Mouse (Mus musculus): ENCODE results near the gene Fgfr2. TPM values are rescaled to one million over a fixed set of nuclear protein-coding genes. Genes with fewer than 3 reads are reported as not detected.

Gene Fgfr2
- polyA plus RNA-seq, 1 experiment from 2014 or later: 110 TPM

DNA sequence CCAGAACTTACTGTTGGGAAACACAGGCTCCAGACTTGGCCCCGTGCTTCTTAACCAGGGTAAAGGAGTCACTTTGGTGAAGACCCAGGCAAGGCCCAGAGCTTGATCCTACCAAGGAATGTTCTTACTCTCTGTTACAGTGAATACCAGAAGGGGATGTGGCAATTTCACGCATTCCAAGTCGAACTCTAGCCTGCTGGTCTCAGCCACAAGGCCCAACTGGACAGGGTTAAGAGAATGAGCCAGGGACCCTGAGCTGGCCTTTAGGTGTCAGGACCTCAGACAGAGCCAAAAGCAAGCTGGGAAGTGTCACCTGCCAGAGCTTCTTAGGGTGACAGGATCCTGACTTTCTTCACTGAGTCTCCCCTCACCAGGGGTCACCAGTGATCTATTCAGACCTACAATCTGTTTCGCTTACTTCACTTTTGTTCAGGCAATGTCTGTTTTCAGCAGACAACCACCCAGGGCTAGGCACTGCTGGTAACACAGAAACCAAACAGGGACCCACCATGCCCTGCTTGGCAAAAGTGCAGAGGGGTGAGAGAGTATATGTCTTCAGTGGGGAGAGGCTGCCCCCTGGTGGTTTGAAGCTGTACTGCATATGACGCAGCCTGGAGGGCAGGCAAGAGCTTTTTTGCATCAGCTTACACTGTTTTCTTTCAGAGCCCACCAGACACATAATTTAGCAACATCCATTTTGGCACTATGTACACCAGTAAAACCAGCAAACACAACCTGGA is 1241.1 kb downstream of the Fgfr2 start:
- H3K4me3 ChIP-seq (ENCODE audit: low read depth, low read length): no peak overlapping the region
- 36% methylated on average over 5 of the region's 5 CpGs for WGBS
- H3K4me2 ChIP-seq (replicated peaks; ENCODE audit: low read depth, low read length): no peak overlapping the region
- H3K27me3 ChIP-seq (replicated peaks; ENCODE audit: insufficient read depth, low read length): no peaks in the 10 kb centered on the region
- no peak overlapping the region for H3K9ac ChIP-seq (replicated peaks; ENCODE audit: low read depth)
- H3K4me1 ChIP-seq (ENCODE audit: insufficient read depth, low read depth, low read length): peaks cover 6% of the 10 kb centered on the region; the same call in 1 of the 2 replicates
- no peaks in the 10 kb centered on the region for H3K9me3 ChIP-seq (ENCODE audit: low read length)
- H3K36me3 ChIP-seq (ENCODE audit: insufficient read depth, low read length): no peaks in the 10 kb centered on the region
- no peak overlapping the region for H3K27ac ChIP-seq (ENCODE audit: low read length)
- DNase-seq (ENCODE audit: low spot score): peak; percentile 62
- ATAC-seq: peak; percentile 56
- TF ChIP-seq CTCF (IDR thresholded peaks at IDR 0.05) (peak; percentile 97), EP300 (IDR thresholded peaks at IDR 0.05) (no peak)

DNA sequence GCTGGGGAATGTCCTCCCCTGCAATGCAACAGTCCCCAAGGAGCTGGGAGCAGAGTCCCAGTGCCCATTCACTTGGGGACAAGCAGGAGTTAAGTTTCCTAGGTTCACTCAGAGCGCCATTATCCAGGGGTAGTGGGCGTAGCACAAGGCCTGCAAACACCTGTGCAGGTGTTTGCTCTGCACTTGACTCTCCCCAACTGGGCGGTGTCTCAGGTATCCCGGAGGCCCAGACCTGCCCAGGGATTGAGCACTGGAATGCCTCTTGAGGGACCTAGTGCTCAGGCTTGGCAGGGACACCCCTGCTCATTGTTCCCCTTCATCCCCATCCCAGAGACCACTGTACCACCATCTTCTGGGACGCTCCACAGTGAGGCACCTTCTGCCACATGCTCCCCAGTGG is 1243.0 kb downstream of the Fgfr2 start:
- peak; percentile 91 for ATAC-seq
- DNase-seq (ENCODE audit: low spot score): peak; percentile 85
- H3K4me1 ChIP-seq (ENCODE audit: insufficient read depth, low read depth, low read length): peaks cover 6% of the 10 kb centered on the region; the same call in 1 of the 2 replicates
- no peak overlapping the region for H3K27ac ChIP-seq (ENCODE audit: low read length)
- no peak overlapping the region for H3K9ac ChIP-seq (replicated peaks; ENCODE audit: low read depth)
- no peaks in the 10 kb centered on the region for H3K36me3 ChIP-seq (ENCODE audit: insufficient read depth, low read length)
- H3K4me3 ChIP-seq (ENCODE audit: low read depth, low read length): no peak overlapping the region
- TF ChIP-seq CTCF (IDR thresholded peaks at IDR 0.05) (no peak), EP300 (IDR thresholded peaks at IDR 0.05) (0 out of 2 replicates have a peak, but pooled peaks have one; percentile 30)
- 53% methylated on average over 5 of the region's 5 CpGs for WGBS
- no peaks in the 10 kb centered on the region for H3K9me3 ChIP-seq (ENCODE audit: low read length)
- no peaks in the 10 kb centered on the region for H3K27me3 ChIP-seq (replicated peaks; ENCODE audit: insufficient read depth, low read length)
- no peak overlapping the region for H3K4me2 ChIP-seq (replicated peaks; ENCODE audit: low read depth, low read length)

DNA sequence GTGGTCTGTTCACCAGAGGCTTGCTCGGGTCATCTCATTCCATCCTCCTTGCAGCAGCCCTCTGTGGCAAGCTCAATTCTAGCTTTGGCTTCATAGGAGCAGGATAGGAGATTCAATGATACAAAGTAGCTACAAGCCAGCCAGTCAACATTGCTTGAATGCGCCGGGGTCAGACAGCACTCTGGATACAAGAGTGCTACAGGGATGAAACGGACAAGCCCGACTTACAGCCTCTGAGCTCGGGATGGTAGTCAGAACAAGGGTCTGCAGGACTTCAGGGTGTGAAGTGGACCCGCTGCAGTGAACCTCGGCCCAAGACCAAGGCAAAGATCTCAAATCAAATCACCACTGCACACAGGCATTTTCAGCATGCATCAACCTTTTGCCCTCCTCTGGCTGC is 1244.3 kb downstream of the Fgfr2 start:
- DNase-seq (ENCODE audit: low spot score) (no peak), ATAC-seq (no peak)
- no peak overlapping the region for H3K4me2 ChIP-seq (replicated peaks; ENCODE audit: low read depth, low read length)
- no peak overlapping the region for H3K4me3 ChIP-seq (ENCODE audit: low read depth, low read length)
- TF ChIP-seq CTCF (IDR thresholded peaks at IDR 0.05): no peak
- no peak for TF ChIP-seq EP300 (IDR thresholded peaks at IDR 0.05)
- no peak overlapping the region for H3K9ac ChIP-seq (replicated peaks; ENCODE audit: low read depth)
- H3K9me3 ChIP-seq (ENCODE audit: low read length): no peaks in the 10 kb centered on the region
- H3K36me3 ChIP-seq (ENCODE audit: insufficient read depth, low read length): no peaks in the 10 kb centered on the region
- H3K27ac ChIP-seq (ENCODE audit: low read length): no peak overlapping the region
- peaks cover 6% of the 10 kb centered on the region; the same call in 1 of the 2 replicates for H3K4me1 ChIP-seq (ENCODE audit: insufficient read depth, low read depth, low read length)
- H3K27me3 ChIP-seq (replicated peaks; ENCODE audit: insufficient read depth, low read length): no peaks in the 10 kb centered on the region
- 48% methylated on average over 8 of the region's 8 CpGs for WGBS

DNA sequence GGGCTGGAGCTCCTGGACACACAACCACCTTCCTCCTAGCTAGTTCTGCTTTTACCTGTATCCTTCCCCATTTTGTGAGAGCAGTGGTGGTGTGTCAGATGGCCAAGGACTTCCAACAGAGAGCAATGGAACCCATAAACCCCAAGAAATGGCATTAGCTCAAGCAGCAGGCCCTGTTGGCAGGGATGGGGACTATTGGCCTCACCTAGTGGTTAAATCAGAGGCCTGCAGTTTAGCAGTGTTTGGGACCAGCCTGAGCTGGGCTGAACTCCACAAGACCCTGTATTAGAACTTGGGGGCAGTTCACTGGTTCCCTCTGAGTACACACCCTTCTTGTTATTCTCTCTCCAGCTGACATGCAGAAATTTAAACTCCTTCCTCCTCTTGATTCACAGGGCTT is 1262.0 kb downstream of the Fgfr2 start:
- DNase-seq (ENCODE audit: low spot score) (no peak), ATAC-seq (no peak)
- Histone ChIP-seq H3K4me2 (replicated peaks; ENCODE audit: low read depth, low read length) (no peak overlapping the region), H3K4me3 (ENCODE audit: low read depth, low read length) (no peak overlapping the region), H3K36me3 (ENCODE audit: insufficient read depth, low read length) (no peaks in the 10 kb centered on the region), H3K27ac (ENCODE audit: low read length) (no peak overlapping the region), H3K9ac (replicated peaks; ENCODE audit: low read depth) (no peak overlapping the region), H3K4me1 (ENCODE audit: insufficient read depth, low read depth, low read length) (no peaks in the 10 kb centered on the region), H3K27me3 (replicated peaks; ENCODE audit: insufficient read depth, low read length) (no peaks in the 10 kb centered on the region), H3K9me3 (ENCODE audit: low read length) (no peaks in the 10 kb centered on the region)
- TF ChIP-seq EP300 (IDR thresholded peaks at IDR 0.05) (no peak), CTCF (IDR thresholded peaks at IDR 0.05) (peak; percentile 49)

DNA sequence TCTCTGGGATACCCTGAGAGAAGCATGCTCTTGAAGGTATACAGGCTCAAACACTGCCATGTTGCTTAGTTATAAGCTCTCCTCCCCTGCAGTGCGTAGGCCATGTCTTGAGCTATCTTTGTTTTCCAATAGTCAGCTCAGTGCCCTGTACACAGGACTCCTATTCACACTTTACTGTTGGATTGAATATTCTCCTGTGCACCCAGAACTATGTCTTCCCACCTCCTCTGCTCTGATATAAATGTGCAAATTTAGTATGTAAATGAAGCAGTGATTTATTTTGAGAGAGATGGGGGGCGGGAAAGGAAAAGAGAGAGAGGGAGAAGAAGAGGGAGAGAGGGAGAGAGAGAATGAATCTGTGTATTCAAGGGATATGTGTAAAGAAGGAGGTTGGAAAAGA is 1267.5 kb downstream of the Fgfr2 start:
- WGBS: 88% methylated on average over 2 of the region's 2 CpGs
- TF ChIP-seq EP300 (IDR thresholded peaks at IDR 0.05) (no peak), CTCF (IDR thresholded peaks at IDR 0.05) (no peak)
- no peak for DNase-seq (ENCODE audit: low spot score)
- H3K36me3 ChIP-seq (ENCODE audit: insufficient read depth, low read length): no peaks in the 10 kb centered on the region
- ATAC-seq: no peak
- H3K4me2 ChIP-seq (replicated peaks; ENCODE audit: low read depth, low read length): no peak overlapping the region
- H3K4me3 ChIP-seq (ENCODE audit: low read depth, low read length): no peak overlapping the region
- no peaks in the 10 kb centered on the region for H3K9me3 ChIP-seq (ENCODE audit: low read length)
- no peak overlapping the region for H3K27ac ChIP-seq (ENCODE audit: low read length)
- H3K27me3 ChIP-seq (replicated peaks; ENCODE audit: insufficient read depth, low read length): no peaks in the 10 kb centered on the region
- H3K9ac ChIP-seq (replicated peaks; ENCODE audit: low read depth): no peak overlapping the region
- H3K4me1 ChIP-seq (ENCODE audit: insufficient read depth, low read depth, low read length): no peaks in the 10 kb centered on the region

DNA sequence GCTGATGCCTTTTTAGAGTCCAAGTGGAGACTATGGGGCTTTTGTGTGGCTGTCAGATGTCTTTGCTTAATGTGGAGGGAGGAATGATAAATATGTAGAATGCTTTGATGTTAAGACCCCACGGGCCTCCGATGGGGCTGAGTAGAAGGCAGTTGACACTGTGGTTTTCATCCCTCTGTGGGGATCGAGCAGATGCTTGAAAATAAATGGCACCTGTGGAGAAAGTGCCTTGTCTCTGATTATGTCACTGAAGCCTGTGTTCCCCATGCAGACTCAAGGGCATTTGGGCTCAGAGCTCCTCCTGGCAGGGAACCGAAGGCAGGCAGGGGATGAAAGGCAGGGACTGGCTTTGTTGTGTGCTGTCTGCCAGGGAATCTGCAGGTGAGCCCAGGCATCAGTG is 1272.6 kb downstream of the Fgfr2 start:
- no peak for DNase-seq (ENCODE audit: low spot score)
- Histone ChIP-seq H3K9me3 (ENCODE audit: low read length) (no peaks in the 10 kb centered on the region), H3K4me3 (ENCODE audit: low read depth, low read length) (no peak overlapping the region), H3K36me3 (ENCODE audit: insufficient read depth, low read length) (no peaks in the 10 kb centered on the region), H3K4me2 (replicated peaks; ENCODE audit: low read depth, low read length) (no peak overlapping the region), H3K4me1 (ENCODE audit: insufficient read depth, low read depth, low read length) (no peaks in the 10 kb centered on the region), H3K9ac (replicated peaks; ENCODE audit: low read depth) (no peak overlapping the region), H3K27ac (ENCODE audit: low read length) (no peak overlapping the region), H3K27me3 (replicated peaks; ENCODE audit: insufficient read depth, low read length) (no peaks in the 10 kb centered on the region)
- 24% methylated on average over 4 of the region's 4 CpGs for WGBS
- TF ChIP-seq CTCF (IDR thresholded peaks at IDR 0.05) (no peak), EP300 (IDR thresholded peaks at IDR 0.05) (no peak)
- no peak for ATAC-seq
